Mouse (Mus musculus): ENCODE measurements at regions not wholly inside any gene's neighbourhood (a gene's known extent, or its start where the extent isn't known, plus 50 kb on each side); places are given as distances from the start of the nearest gene placed in this dataset.

DNA sequence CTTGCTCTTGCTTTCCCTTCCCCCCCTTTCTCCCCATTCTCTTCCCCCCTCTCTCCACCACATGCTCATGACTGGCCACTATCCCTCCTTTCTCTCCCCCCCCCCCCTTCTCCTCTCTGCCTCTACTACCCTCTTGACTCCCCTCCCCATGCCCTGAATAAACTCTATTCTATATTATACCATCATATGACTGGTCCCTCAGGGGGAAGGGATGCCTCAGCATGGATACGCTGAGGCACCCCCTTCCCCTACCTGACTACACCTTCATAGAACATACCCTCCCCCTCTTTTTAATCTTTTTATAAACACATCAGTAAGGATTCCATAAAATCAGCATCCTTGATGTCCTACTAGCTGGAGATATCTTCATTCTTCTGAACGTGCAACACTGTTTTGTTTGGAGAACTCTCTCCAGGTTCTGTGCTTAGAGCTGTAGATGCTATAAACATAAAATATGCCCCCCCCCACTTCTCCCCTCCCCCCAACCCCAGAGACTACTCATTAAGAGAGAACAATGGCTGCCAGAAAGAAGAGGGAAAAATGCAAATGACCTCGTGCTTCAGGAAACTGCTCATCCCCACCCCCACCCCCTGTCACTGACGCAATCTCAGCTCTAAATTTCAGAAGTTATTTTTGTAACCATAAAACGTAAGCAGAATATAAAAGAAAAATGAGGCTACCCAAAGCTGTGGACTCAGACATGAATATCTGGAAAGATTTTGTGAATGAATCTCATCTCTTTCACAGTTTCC, 102.3 kb downstream of the Pja2 start:
- no peak for DNase-seq (ENCODE audit: low spot score in 2 of 2)
- intact Hi-C loops (cut with DNase I): no loop called here

DNA sequence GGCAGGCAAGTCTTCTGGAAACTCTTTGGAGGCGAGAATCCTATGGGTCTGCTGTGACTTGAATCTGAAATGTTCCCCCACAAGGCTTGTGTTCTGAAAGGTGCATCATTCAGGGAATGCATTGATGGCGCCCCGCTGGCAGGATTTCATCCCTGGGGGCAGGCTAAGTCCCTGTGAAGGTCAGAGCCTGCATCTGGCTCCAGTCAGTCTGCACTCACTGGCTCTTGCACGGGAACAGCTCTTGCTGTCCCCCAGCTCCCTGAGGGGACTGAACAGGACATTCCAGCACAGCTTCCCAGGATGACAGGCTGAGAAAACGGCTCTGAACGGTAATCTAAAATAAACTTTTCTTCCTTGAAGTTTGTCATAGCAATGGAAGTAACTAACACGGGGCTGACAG, 117.1 kb downstream of the Pja2 start:
- no peak for DNase-seq (ENCODE audit: low spot score in 2 of 2)
- intact Hi-C loops (cut with DNase I): no loop called here

DNA sequence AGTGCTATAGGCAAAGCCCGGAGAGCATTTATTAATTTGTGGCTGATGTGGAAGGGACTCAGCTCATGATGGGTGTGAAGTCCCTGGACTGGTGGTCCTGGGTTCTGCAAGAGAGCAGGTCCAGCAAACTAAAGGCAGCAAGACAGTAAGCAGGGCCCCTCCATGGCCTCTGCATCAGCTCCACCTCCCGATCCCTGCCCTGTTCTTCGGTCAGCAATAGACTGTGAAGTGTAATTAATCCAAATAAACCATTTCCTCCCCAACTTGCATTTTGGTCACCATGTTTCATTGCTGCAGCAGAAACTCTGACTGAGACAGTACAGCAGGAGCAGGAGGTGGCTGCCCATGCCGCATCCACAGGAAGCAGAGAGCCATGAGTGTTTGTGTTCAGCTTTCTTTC, 118.5 kb downstream of the Pja2 start:
- intact Hi-C loops (cut with DNase I): no loop called here
- DNase-seq (ENCODE audit: low spot score in 2 of 2): no peak

DNA sequence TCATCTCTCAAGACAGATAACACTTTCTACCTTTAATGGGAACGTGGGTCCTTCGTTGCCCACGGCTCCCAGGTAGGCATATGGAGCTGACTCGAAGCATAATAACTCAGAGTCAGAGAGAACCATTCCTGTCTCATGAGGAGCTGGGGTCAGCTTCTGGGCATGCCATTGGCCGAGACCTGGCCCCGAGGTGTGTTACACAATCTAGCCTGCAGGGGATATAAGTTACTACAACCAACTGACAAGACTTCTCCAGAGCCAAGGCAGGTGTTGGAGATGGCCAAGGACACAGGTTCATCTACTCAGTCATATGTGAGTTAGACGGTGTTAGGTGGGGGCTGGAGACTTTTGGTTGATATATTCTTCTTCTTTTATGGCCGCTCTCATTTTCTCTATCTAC, 120.4 kb downstream of the Pja2 start:
- intact Hi-C loops (cut with DNase I): no loop called here
- DNase-seq (ENCODE audit: low spot score in 2 of 2): no peak

DNA sequence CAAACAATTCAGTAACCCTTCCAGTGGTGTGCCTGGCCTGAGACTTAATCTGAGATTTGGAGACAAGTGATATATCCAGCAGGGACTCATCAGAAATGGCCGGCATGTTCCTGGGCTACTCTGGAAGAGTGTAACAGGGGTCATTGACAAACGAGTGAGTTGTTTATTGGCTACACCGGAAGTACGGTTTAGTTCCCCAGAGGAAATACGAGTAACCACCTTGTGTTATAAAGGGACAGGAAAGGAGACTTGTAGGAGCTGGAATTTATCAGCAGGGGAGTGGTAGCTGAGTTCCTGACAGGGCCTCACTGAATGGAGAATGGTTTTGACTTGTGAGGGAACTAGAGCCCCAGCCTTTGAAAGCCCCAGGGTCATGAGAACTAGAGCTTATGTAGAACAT, 121.3 kb downstream of the Pja2 start:
- intact Hi-C loops (cut with DNase I): no loop called here
- DNase-seq (ENCODE audit: low spot score in 2 of 2): no peak

DNA sequence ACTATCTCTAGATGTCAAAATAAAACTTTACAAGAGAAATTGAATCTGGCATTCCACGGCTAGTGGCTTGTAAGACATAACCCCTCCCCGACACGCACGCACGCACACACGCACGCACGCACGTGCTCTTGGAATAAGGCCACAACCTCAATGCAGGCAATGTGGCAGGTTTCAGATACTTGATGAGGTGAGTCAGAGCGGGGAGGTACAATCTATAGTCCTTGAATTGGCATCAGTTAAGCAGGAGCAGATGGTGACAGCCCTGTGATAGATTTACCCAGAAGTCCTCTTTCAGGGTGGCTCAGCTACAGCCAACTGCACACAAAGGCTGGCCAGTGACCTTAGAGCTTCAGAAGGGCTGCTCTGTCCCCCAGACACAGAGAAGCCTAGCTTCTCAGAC, 122.1 kb downstream of the Pja2 start:
- no peak for DNase-seq (ENCODE audit: low spot score in 2 of 2)
- intact Hi-C loops (cut with DNase I): no loop called here

DNA sequence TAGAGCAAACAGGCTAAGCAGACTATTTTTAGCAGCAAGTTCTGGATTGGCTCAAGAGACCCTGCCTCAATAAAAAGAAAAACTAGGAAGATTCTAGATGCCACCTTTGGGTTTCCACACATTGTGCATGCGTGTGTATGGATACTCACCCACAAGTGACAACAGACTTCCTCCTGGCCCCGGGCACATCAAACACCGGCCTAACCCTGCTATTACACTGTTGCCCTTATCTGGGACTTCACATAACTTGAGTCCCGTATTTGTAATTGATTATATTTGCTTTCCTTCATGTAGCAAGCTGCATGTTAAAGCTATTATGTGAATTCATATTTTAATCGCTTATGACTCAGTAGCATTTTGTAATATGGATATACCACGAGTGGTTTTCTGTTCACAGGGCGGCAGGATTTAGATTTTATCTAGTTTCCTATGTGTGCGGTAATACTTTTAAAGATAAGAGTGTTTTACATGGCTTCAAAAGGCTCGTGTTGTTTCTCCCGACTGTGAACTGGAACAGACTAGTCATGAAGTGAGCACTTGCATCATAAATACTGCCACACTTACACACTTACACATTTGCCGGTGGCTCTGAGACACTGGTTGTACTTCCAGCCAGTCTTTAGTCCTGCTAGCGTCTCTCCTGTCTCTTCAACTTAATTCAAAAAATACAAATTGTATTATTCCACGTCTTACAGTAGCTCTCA, 123.4 kb downstream of the Pja2 start:
- intact Hi-C loops (cut with DNase I): no loop called here
- DNase-seq (ENCODE audit: low spot score in 2 of 2): no peak

DNA sequence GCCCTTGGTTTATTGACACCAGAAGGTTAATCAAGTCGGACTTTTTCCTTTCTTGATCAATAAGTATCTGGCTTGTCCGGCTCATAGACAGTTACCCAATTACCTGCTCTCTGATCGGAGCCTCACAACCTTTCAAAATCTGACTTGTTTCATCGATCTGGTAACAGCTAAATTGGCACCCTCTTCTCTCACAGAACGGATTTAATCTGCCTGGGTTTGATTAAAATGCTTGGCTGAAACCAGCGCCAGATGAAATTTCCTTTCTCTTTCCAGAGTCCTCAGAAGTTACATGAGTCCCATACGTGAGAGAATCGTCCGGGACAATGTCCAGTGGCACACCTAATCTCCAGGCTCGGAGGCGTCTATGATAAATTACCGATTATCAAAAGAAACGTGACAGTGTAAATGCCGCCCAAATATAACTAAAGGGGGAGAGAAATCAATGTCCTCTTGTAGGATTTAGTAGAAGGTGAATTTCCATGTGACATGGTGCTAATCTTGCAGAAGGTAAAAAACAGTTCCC, 125.5 kb downstream of the Pja2 start:
- no peak for DNase-seq (ENCODE audit: low spot score in 2 of 2)
- intact Hi-C loops (cut with DNase I): no loop called here

DNA sequence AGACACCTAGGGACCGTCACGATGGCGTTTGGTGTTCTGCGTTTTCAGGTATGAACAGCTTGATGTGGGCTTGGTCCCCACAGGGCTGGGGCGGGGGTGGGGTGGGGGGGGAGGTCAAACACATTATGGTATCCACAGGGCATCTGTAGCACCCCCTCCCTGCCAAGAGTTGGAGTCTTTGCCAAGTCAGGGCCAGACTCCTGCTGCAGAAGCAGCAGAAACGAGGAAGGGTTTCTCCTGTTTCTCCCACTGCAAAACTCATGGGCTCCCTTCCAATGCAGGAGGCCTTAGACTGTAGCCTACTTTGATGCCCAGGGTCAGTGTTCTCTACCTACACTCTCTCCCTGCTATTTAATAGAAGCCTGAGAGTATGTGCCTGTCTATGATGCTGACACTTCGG, 128.1 kb downstream of the Pja2 start:
- no peak for DNase-seq (ENCODE audit: low spot score in 2 of 2)
- intact Hi-C loops (cut with DNase I): no loop called here

DNA sequence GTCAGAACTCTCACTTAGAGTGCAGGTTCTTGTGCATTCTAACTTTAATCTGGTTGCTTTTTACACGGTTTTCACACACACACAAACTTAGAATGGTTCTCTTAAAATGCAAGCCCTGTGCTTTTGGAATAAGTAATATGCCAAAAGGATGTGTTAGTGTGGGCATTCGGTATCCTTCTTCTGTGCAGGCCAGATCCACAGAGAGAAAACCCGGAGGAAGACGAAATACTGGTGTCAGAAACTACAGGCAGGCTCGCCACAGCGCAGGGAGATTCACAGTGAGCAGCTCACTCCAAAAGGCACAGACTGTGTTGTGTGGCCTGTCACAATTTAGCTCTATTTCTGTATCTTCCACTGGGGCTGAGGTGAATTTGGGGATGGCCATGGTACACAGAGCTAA, 129.5 kb downstream of the Pja2 start:
- DNase-seq (ENCODE audit: low spot score in 2 of 2): peak in 1 of 2 experiments; percentile 8

DNA sequence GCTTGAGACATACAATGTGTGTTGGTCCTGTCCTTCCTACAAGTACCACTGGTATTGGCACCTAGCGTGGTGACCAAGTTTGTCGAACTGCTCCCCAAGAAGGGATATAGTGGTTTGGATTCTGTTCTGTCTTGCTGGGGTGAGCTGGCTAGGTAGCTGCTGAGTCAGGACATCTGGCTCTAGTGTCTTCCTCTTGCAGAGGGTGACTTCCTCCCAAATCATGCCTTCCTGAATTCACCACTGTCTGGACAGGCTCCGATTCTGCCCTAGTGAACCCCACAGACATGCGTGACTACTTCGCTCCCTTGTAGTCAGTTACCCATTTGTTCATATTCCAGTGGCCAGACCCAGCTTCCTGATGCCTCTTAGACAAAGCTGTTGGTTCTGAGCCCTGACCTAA, 130.1 kb downstream of the Pja2 start:
- intact Hi-C loops (cut with DNase I): no loop called here
- DNase-seq (ENCODE audit: low spot score in 2 of 2): no peak

More for the DNA sequence above, 129.5 kb downstream of the Pja2 start:
- intact Hi-C loops (cut with DNase I): no loop called here

DNA sequence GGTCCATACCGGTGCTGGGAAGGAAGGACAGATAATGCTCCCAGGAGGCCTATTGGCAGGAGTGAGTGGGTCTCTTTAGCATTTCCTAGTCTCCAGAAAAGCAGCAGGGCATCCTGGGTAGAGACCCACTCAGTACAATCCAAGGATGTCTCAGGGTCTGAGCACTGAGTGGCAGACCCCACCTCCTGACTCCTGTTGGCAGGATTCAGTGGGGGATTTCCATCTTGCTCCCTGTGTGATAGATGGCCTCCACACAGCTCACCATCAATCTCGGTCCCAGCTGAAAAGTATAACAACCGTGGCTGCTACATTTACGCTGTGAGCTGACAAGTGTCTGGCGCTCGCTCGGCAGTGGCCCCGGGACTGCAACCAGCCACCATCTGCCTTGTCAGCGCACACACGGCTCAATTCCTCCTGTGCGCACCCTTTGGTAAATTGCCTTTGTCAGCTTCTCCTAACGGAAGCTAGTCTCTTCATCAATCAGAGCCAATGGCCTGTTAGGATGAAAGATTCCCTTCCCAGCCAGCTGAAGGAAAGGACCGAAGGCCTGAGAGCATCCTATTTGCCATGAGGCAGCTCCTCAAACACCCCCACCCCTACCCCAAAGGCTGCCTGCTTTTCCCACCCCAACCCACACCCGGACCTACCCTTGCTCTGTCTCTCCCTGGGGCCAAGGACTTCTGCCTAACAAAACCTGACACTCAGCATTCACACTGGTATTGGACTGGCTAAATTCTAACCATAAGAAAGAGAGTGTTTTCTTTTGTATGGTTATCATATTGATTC, 131.4 kb downstream of the Pja2 start:
- intact Hi-C loops (cut with DNase I): no loop called here
- no peak for DNase-seq (ENCODE audit: low spot score in 2 of 2)

DNA sequence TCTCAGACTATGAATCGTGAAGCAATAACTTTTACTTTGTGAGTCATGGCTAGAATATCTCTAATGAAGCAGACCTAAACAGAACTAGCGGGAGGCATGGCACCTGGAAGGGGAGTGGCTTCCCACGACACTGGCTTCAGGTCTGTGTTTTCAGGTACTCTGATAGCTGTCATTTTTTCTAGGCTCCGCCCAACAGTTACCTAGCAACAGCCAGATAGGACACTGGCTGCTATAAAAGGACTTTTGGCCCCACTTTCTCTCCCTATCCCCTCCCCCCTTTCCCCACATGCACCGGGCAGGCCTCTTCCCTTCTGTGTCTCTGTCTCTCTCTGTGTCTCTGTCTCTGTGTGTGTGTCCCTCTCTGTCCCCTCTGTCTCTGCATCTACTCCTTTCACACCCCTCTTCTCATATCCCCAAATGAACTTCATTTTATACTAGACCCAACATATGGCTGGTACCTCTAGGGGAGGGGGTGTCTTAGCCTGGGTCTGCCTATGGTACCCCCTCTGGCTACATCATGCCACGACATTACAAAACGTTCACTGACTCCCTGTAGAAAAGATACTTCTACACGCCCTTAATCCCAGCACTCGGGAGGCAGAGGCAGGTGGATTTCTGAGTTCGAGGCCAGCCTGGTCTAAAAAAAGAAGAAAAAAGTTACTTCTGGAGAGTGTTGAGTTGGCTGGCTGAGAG, 132.3 kb downstream of the Pja2 start:
- no peak for DNase-seq (ENCODE audit: low spot score in 2 of 2)
- intact Hi-C loops (cut with DNase I): no loop called here

DNA sequence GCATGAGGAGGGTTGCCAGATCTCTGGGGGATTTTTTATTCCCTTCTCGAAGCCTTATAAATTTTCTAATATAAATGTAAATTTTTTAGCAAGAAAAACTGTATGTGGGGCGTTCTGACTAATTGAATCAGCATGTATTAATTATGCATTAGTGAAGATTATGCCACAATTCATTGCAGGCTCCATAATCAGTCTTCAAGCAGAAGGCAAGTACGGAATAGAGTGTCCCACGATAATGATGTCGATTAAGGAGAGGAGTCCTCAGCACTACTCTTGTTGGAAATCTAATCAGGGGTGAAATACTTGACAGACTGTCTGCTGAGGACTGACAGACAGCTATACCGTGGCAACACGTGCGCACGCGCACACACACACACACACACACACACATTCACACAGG, 135.3 kb downstream of the Pja2 start:
- no peak for DNase-seq (ENCODE audit: low spot score in 2 of 2)
- intact Hi-C loops (cut with DNase I): no loop called here

DNA sequence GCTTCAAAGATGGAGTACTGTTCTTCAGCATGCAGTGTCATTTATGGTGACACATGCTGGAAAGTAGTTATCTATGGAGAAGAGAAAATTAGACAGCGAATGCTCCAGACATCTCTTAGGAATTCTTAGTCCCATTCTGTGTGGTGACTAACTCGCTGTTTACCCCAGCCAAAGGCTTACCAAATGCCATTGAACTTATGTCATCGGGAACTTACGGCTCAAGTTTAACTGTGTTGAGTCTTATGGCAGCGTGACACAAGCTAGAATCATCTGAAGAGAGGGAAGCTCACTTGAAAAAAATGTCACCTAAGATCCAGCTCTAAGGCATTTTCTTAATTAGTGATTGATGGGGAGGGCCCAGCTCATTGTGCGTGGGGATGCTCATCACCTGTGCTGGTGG, 138.7 kb downstream of the Pja2 start:
- intact Hi-C loops (cut with DNase I): no loop called here
- DNase-seq (ENCODE audit: low spot score in 2 of 2): no peak
